Mouse (Mus musculus) c-Kit-positive CD71-negative TER-119-negative erythroid progenitor cells, embryonic 14.5 days (primary cell): ENCODE measurements around the gene Nol3.
"Not testable (repeated sequence)": the region's sequence is repeated elsewhere in the genome, so short reads cannot be mapped to it uniquely, and the experiment has no call there.

Experiments
- DNase-seq: peaks from one replicate; pipeline ENCODE4 v3.0.0-alpha.2; 2013; ENCODE audit warnings: low read depth

Nol3 gene

GRCm38 (mm10) chr8:105289805-105290460 is 14.0 kb downstream of the Nol3 start, which contains the start of gene 4931428F04Rik:
TSS of gene 4931428F04Rik (minus strand) at chr8:105289864.
- DNase-seq, result no peak

GRCm38 (mm10) chr8:105290554-105291314 is 14.8 kb downstream of the Nol3 start:
- peak; percentile 97 for DNase-seq

DNA sequence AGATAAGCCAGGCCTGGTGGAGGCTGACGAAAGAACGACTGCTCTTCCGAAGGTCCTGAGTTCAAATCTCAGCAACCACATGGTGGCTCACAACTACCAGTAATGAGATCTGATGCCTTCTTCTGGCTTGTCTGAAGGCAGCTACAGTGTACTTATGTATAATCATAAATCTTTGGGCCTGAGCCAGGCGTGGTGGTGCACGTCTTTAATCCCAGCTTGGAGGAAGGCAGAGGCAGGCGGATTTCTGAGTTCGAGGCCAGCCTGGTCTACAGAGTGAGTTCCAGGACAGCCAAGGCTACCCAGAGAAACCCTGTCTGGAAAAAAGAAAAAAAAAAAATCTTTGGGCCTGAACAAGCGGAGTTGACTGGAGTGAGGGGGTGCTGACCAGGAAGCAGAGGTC is 15.4 kb downstream of the Nol3 start:
- not testable (repeated sequence) for DNase-seq

DNA sequence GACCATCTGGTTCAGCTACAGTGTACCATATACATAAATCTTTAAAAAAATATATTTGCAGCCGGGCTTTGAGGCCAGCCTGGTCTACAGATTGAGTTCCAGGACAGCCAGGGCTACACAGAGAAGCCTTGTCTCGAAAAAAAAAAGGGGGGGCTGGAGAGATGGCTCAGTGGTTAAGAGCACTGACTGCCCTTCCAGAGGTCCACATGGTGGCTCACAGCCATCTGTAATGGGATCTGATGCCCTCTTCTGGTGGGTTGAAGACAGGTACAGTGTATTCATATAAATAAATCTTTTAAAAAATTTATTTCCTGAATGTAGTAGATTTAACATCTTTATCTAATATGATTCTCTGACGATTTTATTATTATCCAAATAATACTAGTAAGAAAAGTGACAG is 15.9 kb downstream of the Nol3 start:
- not testable (repeated sequence) for DNase-seq

- DNase-seq, result no peak
Measured at GRCm38 (mm10) chr8:105292471-105292870, 16.5 kb downstream of the Nol3 start.

DNA sequence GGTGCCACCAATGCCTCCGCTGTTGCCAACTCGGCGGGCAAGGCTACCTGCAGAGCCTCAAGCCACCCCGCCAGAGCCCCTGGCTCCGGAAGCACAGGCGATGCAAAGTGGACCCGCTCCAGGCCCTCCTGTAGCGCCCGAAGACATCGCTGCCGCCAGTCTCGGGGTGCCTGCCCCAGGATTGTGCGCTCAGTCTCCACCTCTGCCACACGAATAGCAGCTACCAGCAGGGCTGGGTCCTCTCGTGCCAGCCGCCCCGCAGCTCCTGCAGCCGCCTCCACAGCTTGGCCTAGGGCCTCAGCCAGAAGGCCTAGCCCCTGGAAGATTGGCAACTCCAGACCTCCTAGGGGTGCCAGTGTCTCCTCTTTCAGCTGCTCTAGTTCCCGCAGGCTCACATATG is 17.5 kb downstream of the Nol3 start:
- no peak for DNase-seq

GRCm38 (mm10) chr8:105294776-105295175 is 18.8 kb downstream of the Nol3 start:
- DNase-seq, result no peak

GRCm38 (mm10) chr8:105295256-105295655 is 19.3 kb downstream of the Nol3 start:
- no peak for DNase-seq

GRCm38 (mm10) chr8:105295895-105296573 is 20.1 kb downstream of the Nol3 start, which contains the start of gene Exoc3l:
TSS of gene Exoc3l (minus strand) at chr8:105296101.
- DNase-seq, result no peak

GRCm38 (mm10) chr8:105297511-105298192 is 21.7 kb downstream of the Nol3 start, which contains the start of gene E2f4:
TSS of gene E2f4 (plus strand) at chr8:105297663.
- DNase-seq, result peak; percentile 86

DNA sequence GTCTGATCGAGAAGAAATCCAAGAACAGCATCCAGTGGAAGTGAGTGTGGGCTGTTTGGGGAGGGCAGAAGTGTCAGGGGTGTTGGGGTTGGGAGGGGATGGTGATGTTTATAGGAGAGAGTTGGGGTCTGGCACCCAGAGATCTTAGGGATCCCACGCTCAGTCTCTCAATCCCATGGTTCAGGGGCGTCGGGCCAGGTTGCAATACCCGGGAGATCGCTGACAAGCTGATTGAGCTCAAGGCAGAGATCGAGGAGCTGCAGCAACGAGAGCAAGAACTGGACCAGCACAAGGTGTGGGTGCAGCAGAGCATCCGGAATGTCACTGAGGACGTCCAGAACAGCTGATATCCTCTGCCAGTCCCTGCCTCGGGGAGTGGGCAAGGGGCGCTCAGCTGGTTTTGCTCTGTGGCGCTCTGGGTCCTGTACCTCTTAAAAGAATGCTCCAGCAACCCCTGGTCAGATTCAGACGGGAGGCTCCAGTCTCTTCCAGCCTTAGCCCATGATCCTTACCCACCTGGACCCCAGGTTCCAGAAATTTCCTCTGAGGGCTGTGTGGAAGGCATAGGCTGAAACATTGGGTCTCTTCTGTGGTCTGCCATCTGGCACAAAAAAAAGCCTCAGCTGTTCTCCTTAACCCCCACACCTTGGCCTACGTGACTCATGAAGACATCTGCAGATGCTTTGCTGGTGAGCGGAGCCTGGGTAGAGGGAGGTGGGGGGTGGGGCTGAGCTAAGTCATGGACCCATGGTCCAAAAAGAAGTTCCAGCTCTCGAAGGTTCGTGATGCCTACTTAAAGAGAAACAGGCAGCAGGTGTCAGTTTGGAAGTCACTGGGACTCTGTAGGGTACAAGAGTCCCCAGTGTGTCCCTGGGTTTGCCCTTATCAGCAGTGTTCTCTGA is 22.7 kb downstream of the Nol3 start:
- DNase-seq, result no peak

DNA sequence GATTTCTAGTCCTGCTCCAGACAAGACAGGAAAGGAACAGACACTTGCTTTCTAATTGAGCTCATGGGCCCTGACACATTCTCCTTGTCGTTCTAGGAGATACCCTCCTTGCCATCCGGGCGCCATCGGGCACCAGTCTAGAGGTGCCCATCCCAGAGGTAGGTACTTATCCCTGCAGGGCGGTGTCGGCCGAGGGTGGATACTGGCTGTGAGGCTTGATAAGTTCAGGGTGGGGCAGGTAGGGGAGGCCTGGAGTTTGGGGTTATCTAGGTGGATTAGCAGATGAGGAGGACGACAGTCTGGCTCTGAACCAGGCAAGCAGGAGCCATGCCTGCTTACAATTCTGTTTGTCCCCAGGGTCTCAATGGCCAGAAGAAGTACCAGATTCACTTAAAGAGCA is 24.0 kb downstream of the Nol3 start:
- no peak for DNase-seq

DNA sequence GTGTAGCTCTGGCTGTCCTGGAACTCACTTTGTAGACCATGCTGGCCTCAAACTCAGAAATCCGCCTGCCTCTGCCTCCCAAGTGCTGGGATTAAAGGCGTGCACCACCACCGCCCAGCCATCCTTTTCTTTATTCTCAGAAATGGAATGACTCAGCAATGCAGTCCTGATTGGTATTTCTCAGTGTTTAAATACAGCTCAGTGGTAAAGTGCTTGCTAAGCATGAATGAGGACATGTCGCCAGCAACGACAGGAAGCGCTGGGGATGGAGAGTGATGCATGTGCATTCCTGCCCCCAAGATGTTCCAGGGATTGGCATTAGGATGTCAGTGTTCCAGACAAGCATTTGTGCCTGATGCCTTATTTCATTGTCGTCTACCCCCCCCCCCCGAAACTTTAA is 27.5 kb downstream of the Nol3 start:
- no peak for DNase-seq

DNA sequence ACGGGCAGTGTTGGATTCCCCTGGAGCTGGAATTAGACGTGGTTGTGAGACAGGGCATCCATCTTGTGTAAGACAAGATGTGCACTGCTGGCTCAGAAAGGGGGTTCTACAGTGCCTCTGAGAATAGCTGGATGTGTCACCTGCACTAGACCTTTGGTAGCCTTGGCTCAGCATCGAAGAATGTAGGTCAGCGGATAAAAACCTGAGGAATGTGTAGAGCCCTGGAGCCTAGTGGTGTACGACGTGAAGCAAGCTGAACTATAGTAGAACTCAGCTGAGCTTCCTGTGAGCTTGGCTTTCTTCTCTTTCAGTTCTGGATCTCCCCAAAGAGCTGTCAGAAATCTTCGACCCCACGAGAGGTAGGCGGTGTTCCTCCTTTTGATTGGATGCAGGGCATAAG is 27.9 kb downstream of the Nol3 start:
- no peak for DNase-seq

DNA sequence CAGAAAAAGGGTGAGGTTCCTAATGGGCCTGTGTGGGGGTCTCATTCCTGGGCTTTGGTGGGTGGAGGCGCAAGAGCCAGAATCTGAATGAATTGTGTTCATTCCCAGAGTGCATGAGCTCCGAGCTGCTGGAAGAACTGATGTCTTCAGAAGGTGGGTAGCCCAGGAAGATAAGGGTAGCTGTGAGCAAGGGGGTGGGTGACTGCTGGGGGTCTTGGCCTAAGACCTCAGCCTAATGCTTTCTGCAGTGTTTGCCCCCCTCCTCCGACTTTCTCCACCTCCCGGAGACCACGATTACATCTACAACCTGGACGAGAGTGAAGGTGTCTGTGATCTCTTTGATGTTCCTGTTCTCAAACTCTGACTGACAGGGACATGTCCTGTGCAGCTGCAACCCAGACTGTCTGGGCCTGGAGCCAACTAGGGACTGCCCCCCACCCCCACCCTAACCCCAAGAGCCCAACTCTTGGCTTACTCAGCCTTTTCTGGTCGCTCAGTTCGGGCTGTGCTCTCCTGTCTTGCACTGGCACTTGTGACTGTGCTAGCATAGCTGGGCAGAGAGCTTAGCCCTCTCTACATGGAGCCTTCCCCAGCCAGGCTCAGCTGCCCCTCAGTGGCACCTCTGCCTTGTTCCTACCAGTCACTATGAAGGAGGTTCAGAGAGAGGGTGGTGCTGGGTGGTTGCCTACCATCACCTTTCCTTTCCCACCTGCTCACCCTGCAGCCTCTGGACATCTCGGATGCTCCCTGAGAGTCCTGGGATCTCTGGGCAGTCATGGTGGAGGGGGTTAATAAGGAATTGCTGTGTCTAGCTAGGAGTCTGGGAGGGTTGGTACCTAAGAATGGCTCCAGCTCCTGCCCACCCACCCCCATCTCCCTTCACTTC is 28.6 kb downstream of the Nol3 start:
- DNase-seq, result no peak

GRCm38 (mm10) chr8:105305211-105306145 is 29.5 kb downstream of the Nol3 start, which contains the start of gene Elmo3:
TSS of gene Elmo3 (plus strand) at chr8:105305601.
- no peak for DNase-seq

- no peak for DNase-seq
Measured at GRCm38 (mm10) chr8:105306146-105306691, 30.3 kb downstream of the Nol3 start.

DNA sequence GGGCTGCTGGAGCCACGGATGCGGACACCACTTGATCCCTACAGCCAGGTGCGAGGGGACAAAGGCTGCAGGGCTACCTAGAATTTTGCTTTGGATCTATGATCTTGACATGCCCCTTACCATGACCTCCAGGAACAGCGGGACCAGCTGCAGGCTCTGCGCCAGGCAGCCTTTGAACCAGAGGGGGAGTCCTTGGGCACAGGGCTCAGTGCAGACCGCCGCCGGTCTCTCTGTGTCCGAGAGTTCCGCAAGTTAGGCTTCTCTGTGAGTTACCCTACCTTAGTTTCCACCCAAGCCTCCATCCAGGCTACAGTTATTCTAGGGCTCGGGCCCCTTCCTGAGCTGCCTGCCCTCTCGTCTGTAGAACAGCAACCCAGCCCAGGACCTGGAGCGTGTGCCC is 31.7 kb downstream of the Nol3 start:
- no peak for DNase-seq

DNA sequence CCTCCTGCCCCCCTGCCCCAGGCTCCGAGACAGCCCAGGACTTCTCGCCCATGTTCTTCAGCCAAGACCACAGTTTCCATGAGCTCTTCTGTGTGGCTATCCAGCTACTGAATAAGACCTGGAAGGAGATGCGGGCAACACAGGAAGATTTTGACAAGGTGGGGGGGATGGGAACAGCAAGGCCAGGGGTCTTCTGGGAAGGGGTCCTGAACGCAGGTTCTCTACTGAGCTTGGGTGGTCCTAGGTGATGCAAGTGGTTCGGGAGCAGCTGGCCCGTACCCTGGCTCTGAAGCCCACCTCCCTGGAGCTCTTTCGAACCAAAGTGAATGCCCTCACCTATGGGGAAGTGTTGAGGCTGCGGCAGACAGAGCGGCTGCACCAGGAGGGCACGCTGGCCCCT is 32.5 kb downstream of the Nol3 start:
- no peak for DNase-seq
